Mouse (Mus musculus) limb, embryonic 14.5 days (tissue): ENCODE measurements at regions not wholly inside any gene's neighbourhood (a gene's known extent, or its start where the extent isn't known, plus 50 kb on each side); places are given as distances from the start of the nearest gene placed in this dataset.

ENCODE experiments used
- ATAC-seq: fragments of 200-750 bp; cut with Nextera tagmentation; 2 replicates; pipeline ENCODE4 v1.8.0; 2017; ENCODE audit warnings: low read depth, moderate number of reproducible peaks, moderate TSS enrichment; ENCODE audit not compliant: low FRiP score
- DNase-seq: peaks from one replicate; pipeline ENCODE4 v3.0.0-alpha.2; 2015; ENCODE audit warnings: low spot score
- H3K27ac ChIP-seq: fragments of 300-500 bp; sonication (generic); replicated peaks from 2 replicates; pipeline ENCODE4 v1.5.1; 2014; ENCODE audit warnings: low read depth, mild to moderate bottlenecking, low read length, moderate library complexity, mixed read lengths
- H3K27me3 ChIP-seq: fragments of 300-500 bp; sonication (generic); 2 replicates; pipeline ENCODE4 v1.6.1; 2014; ENCODE audit warnings: low read length, mixed read lengths; ENCODE audit not compliant: control insufficient read depth, insufficient read depth
- H3K36me3 ChIP-seq: fragments of 300-500 bp; sonication (generic); 2 replicates; pipeline ENCODE4 v1.6.1; 2014; ENCODE audit warnings: mild to moderate bottlenecking, low read length, moderate library complexity, mixed read lengths; ENCODE audit not compliant: control insufficient read depth, insufficient read depth
- H3K4me1 ChIP-seq: fragments of 300-500 bp; sonication (generic); 2 replicates; pipeline ENCODE4 v1.6.1; 2014; ENCODE audit warnings: antibody characterized with exemption, low read length, mixed read lengths; ENCODE audit not compliant: control insufficient read depth, insufficient read depth
- H3K4me2 ChIP-seq: fragments of 300-500 bp; sonication (generic); replicated peaks from 2 replicates; pipeline ENCODE4 v1.6.1; 2014; ENCODE audit warnings: low read depth, mild to moderate bottlenecking, low read length, moderate library complexity; ENCODE audit not compliant: severe bottlenecking
- H3K4me3 ChIP-seq: fragments of 300-500 bp; sonication (generic); replicated peaks from 2 replicates; pipeline ENCODE4 v1.5.1; 2014; ENCODE audit warnings: low read length
- H3K9ac ChIP-seq: fragments of 300-500 bp; sonication (generic); 2 replicates; pipeline ENCODE4 v1.6.1; 2014; ENCODE audit warnings: mild to moderate bottlenecking, low read depth, low read length, moderate library complexity; ENCODE audit not compliant: severe bottlenecking
- H3K9me3 ChIP-seq: fragments of 300-500 bp; sonication (generic); 2 replicates; pipeline ENCODE4 v1.6.1; 2016; ENCODE audit warnings: low read length; ENCODE audit not compliant: control insufficient read depth
- POLR2A ChIP-seq: fragments of 200-500 bp; IDR thresholded peaks from 2 replicates; pipeline ENCODE4 v1.8.0; 2012; ENCODE audit warnings: inconsistent platforms, mild to moderate bottlenecking, moderate library complexity, borderline replicate concordance; ENCODE audit not compliant: insufficient read depth, insufficient read length; ENCODE audit errors: extremely low read depth
- WGBS: fragments of 180-500 bp; shearing (Covaris S2); extraction: QIAGEN DNeasy Blood & Tissue Kit; methylation state at CpG from one replicate; pipeline ENCODE4 v1.1.7; 2014; 5-methylcytosine and 5-hydroxymethylcytosine counted together

DNA sequence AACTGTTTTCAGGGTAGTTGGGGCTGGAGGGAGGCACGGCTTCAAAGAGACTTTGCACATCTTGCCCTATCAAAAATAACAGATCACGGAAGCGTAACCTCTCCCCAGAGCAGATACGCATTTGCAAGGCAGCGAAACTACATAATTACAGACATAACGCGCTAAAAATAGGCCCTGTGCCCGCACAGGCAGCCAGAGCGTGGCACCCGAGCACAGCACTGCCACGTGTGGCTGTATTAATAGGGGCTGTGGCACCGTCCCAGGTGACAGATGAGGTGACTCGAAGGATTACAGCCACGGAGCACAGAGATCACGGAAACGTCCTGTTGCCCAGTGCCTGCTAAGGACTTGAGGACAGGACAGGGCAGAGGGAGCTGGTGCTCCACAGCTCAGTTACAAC is 95.0 kb downstream of the Sall1 start:
- no peak for DNase-seq
- H3K9ac ChIP-seq: no peak overlapping the region
- H3K27ac ChIP-seq: no peak overlapping the region
- no peaks in the 10 kb centered on the region for H3K36me3 ChIP-seq
- TF ChIP-seq POLR2A: no peak
- H3K4me2 ChIP-seq: no peak overlapping the region
- H3K9me3 ChIP-seq: no peaks in the 10 kb centered on the region
- no peak for ATAC-seq
- no peaks in the 10 kb centered on the region for H3K27me3 ChIP-seq
- H3K4me1 ChIP-seq: no peaks in the 10 kb centered on the region
- no peak overlapping the region for H3K4me3 ChIP-seq
- WGBS: 77% methylated on average over 16 of the region's 16 CpGs

DNA sequence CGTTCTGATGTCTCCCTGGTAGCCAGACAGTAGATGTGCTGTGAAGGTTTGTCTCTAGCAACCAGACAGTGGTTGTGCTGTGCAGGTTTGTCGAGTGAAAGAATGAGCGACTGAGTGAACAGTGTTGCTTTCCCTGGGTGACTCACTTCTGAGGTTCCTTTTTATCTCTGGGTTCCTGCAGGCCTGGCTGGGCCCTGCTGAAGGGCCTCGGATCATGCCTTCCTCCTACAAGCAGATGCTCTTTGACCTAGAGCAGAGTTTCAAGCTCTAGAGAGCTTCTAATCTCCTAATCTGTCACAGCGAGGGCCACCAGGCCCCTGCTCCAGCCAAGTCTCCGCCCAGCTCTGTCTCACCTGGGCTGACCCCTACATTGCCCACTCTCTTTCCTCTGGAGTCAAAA is 95.6 kb downstream of the Sall1 start:
- Histone ChIP-seq H3K9ac (no peak overlapping the region), H3K27ac (no peak overlapping the region), H3K4me2 (no peak overlapping the region), H3K9me3 (no peaks in the 10 kb centered on the region), H3K4me3 (no peak overlapping the region), H3K27me3 (no peaks in the 10 kb centered on the region), H3K36me3 (no peaks in the 10 kb centered on the region), H3K4me1 (no peaks in the 10 kb centered on the region)
- DNase-seq: no peak
- WGBS: 73% methylated on average over 6 of the region's 6 CpGs
- no peak for TF ChIP-seq POLR2A
- ATAC-seq: no peak

DNA sequence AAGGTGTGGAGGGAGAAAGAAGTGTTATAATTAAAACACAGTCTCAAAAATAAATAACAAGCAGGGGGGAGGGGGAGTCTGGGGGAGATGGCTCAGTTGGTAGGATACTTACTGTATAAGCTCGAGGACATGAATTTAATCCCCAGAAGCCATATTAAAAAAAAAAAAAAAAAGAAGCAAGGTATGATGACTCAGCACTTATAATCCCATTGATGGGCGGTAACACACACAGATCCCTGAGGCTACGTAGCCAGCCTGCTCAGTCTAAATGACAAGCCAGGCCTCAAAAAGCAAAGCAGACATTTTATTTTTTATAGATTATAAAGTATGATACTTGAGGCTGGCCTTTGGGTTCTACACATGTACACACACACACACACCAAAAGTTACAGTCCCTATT is 96.6 kb downstream of the Sall1 start:
- ATAC-seq (no peak), DNase-seq (no peak)
- no peaks in the 10 kb centered on the region for H3K27me3 ChIP-seq
- WGBS: 59% methylated on average over 3 of the region's 3 CpGs
- H3K9ac ChIP-seq: no peak overlapping the region
- no peak overlapping the region for H3K4me3 ChIP-seq
- H3K36me3 ChIP-seq: no peaks in the 10 kb centered on the region
- no peak overlapping the region for H3K27ac ChIP-seq
- no peak for TF ChIP-seq POLR2A
- H3K9me3 ChIP-seq: no peaks in the 10 kb centered on the region
- H3K4me1 ChIP-seq: no peaks in the 10 kb centered on the region
- H3K4me2 ChIP-seq: no peak overlapping the region

DNA sequence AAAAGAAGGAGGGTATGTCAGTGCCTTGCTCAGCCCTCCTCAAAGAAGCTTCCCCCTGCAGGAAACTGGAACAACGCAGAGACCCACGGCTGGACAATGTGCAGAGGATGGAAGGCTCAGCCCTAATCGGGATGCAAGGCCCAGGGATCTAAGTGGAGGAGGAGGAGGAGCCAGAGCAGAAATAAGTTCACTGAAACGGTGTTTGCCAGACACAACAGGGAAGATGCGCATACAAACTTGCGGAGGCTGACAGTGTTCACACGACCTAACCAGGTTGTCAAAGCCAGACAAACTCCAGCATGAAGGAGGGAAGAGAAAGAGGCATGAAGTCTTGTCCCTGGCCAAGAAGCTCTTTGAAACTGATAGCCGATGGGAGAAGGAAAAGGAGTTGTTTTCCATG is 98.3 kb downstream of the Sall1 start:
- DNase-seq (no peak), ATAC-seq (no peak)
- 62% methylated on average over 8 of the region's 8 CpGs for WGBS
- Histone ChIP-seq H3K27me3 (no peaks in the 10 kb centered on the region), H3K27ac (no peak overlapping the region), H3K4me2 (no peak overlapping the region), H3K4me1 (no peaks in the 10 kb centered on the region), H3K36me3 (no peaks in the 10 kb centered on the region), H3K9ac (no peak overlapping the region), H3K4me3 (no peak overlapping the region), H3K9me3 (no peaks in the 10 kb centered on the region)
- no peak for TF ChIP-seq POLR2A

DNA sequence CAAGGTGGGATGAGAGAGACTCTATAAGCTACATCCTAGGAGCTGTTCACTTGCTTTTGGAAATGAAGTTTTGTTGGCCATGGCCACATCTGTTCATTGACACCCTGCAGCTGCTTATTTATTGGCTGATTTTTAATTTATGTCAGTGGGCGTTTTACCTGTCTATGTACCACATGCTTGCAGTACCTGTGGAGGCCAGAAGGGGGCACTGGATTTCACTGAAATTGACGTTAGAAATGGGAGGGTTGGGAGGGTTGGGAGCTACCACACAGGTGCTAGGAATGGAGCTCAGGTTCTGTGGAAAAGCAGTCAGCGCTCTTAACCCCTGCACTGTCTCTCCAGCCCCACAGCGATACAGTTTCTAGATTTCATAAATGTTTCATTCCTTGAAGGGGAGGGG is 99.9 kb downstream of the Sall1 start:
- Histone ChIP-seq H3K27ac (no peak overlapping the region), H3K4me1 (peaks cover 4% of the 10 kb centered on the region; the same call in 1 of the 2 replicates), H3K4me3 (no peak overlapping the region), H3K4me2 (no peak overlapping the region), H3K36me3 (no peaks in the 10 kb centered on the region), H3K9ac (no peak overlapping the region), H3K9me3 (no peaks in the 10 kb centered on the region), H3K27me3 (no peaks in the 10 kb centered on the region)
- no peak for DNase-seq
- no peak for ATAC-seq
- 60% methylated on average over 4 of the region's 4 CpGs for WGBS
- no peak for TF ChIP-seq POLR2A
